Mouse (Mus musculus) right cerebral cortex, adult 18-20 months (tissue): ENCODE data around the gene Tes.
"Not testable (repeated sequence)": the region's sequence is repeated elsewhere in the genome, so short reads cannot be mapped to it uniquely, and the experiment has no call there.

ENCODE experiments used
- DNase-seq: peaks from one replicate; pipeline ENCODE4 v3.0.0; 2022; ENCODE audit warnings: mixed read lengths

Tes gene

GRCm38 (mm10) chr6:17064936-17065790 lies at the start of gene Tes:
Tes (plus strand) TSS chr6:17065149.
- DNase-seq, result peak; percentile 67

- DNase-seq, result no peak
These were observed 39.1 kb upstream of the Tes start for GRCm38 (mm10) chr6:17025886-17026285.

GRCm38 (mm10) chr6:17027572-17027971 lies 37.4 kb upstream of the Tes start:
- DNase-seq, result peak; percentile 5

GRCm38 (mm10) chr6:17028809-17029208 lies 36.1 kb upstream of the Tes start:
- DNase-seq, result no peak

- DNase-seq, result no peak
These were observed 32.7 kb upstream of the Tes start for GRCm38 (mm10) chr6:17032231-17032728.

- no peak for DNase-seq
These were observed 30.9 kb upstream of the Tes start for GRCm38 (mm10) chr6:17034095-17034494.

GRCm38 (mm10) chr6:17035228-17035627 lies 29.7 kb upstream of the Tes start:
- no peak for DNase-seq

GRCm38 (mm10) chr6:17051432-17052025 lies 13.4 kb upstream of the Tes start:
- DNase-seq, result no peak

GRCm38 (mm10) chr6:17053028-17053660 lies 11.8 kb upstream of the Tes start:
- no peak for DNase-seq

GRCm38 (mm10) chr6:17054781-17055180 lies 10.2 kb upstream of the Tes start:
- no peak for DNase-seq

- DNase-seq, result no peak
These were observed 9.3 kb upstream of the Tes start for GRCm38 (mm10) chr6:17055659-17056058.

- DNase-seq, result no peak
These were observed 5.4 kb upstream of the Tes start for GRCm38 (mm10) chr6:17059501-17059900.

GRCm38 (mm10) chr6:17060154-17060553 lies 4.8 kb upstream of the Tes start:
- DNase-seq, result no peak

GRCm38 (mm10) chr6:17061826-17062225 lies 3.1 kb upstream of the Tes start:
- DNase-seq, result not testable (repeated sequence)

GRCm38 (mm10) chr6:17062366-17062765 lies 2.6 kb upstream of the Tes start:
- no peak for DNase-seq

GRCm38 (mm10) chr6:17065791-17066169 lies 831 bp downstream of the Tes start:
- DNase-seq, result no peak

GRCm38 (mm10) chr6:17066211-17066940 lies 1.4 kb downstream of the Tes start:
- DNase-seq, result no peak

- DNase-seq, result no peak
These were observed 7.0 kb downstream of the Tes start for GRCm38 (mm10) chr6:17071899-17072298.

GRCm38 (mm10) chr6:17072338-17072737 lies 7.4 kb downstream of the Tes start:
- no peak for DNase-seq

GRCm38 (mm10) chr6:17072763-17073484 lies 8.0 kb downstream of the Tes start:
- no peak for DNase-seq

- DNase-seq, result no peak
These were observed 12.3 kb downstream of the Tes start for GRCm38 (mm10) chr6:17077270-17077669.

- DNase-seq, result peak; percentile 3
These were observed 12.8 kb downstream of the Tes start for GRCm38 (mm10) chr6:17077720-17078119.
